Mouse (Mus musculus) thymus, adult 2 months (tissue): Measurements from ENCODE around the gene Ndufc1. TPM values are rescaled to one million over a fixed set of nuclear protein-coding genes. Genes with fewer than 3 reads are reported as not detected.
"Not testable (repeated sequence)": the region's sequence is repeated elsewhere in the genome, so short reads cannot be mapped to it uniquely, and the experiment has no call there.

Source experiments
- DNase-seq: peaks from one replicate; pipeline ENCODE4 v3.0.0; 2021
- H3K27ac ChIP-seq: fragments of 200-500 bp; 2 replicates; pipeline ENCODE4 v1.5.1; 2012; ENCODE audit warnings: low read length, control low read depth; ENCODE audit not compliant: control insufficient read depth, insufficient read depth
- H3K27me3 ChIP-seq: fragments of 200-500 bp; 2 replicates; pipeline ENCODE4 v1.6.1; 2012; ENCODE audit warnings: mild to moderate bottlenecking, low read length, moderate library complexity, mixed read lengths; ENCODE audit not compliant: control insufficient read depth, insufficient read depth
- H3K36me3 ChIP-seq: fragments of 200-500 bp; 2 replicates; pipeline ENCODE4 v1.6.1; 2012; ENCODE audit warnings: mild to moderate bottlenecking, low read length, moderate library complexity; ENCODE audit not compliant: control insufficient read depth, insufficient read depth
- H3K4me1 ChIP-seq: fragments of 200-500 bp; replicated peaks from 2 replicates; pipeline ENCODE4 v1.6.1; 2012; ENCODE audit warnings: low read length; ENCODE audit not compliant: control insufficient read depth, insufficient read depth
- H3K4me3 ChIP-seq: fragments of 200-500 bp; 2 replicates; pipeline ENCODE4 v1.5.1; 2012; ENCODE audit warnings: mild to moderate bottlenecking, low read length, control low read depth, moderate library complexity; ENCODE audit not compliant: control insufficient read depth, insufficient read depth
- CTCF ChIP-seq: fragments of 200-500 bp; IDR thresholded peaks from 2 replicates; pipeline ENCODE4 v1.5.1; 2012; ENCODE audit warnings: mild to moderate bottlenecking, control low read depth, low read length, moderate library complexity, borderline replicate concordance; ENCODE audit not compliant: control insufficient read depth, poor library complexity, insufficient read depth; ENCODE audit errors: extremely low read depth
- POLR2A ChIP-seq: fragments of 200-500 bp; IDR thresholded peaks from 2 replicates; pipeline ENCODE4 v1.6.1; 2012; ENCODE audit warnings: mild to moderate bottlenecking, low read length, control low read depth, moderate library complexity; ENCODE audit not compliant: control insufficient read depth, poor library complexity, insufficient read depth; ENCODE audit errors: extremely low read depth
- WGBS: fragments of 180-500 bp; shearing (Covaris S2); methylation state at CpG from one replicate; pipeline ENCODE4 v1.1.7; 2018; 5-methylcytosine and 5-hydroxymethylcytosine counted together
- polyA plus RNA-seq: library from polyadenylated mRNA; depleted of rRNA; stranded (reverse); fragments of >200 nt; gene quantifications from 2 replicates; pipeline ENCODE4 v1.2.3, GENCODE M21; 2012; rRNA removed

The Ndufc1 gene
- polyA plus RNA-seq, 1 experiment, result 169 TPM

DNA sequence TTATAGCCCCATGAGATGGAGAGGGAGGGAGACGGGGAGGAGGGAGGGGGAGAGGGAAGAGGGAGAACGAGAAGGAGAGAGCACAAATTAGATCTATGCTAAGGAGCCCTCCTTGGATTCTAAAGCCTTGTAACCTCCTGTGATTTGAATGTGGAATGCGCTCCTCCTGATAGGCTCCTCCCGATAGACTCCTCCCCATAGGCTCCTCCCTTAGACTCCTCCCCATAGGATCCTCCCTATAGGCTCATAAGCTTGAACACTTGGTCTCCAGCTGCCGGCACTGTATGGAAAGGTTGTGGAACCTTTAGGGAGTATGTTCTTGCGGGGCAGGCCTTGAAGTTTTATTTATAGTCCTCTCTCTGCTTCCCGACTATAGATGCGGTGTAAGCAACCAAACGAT is 47.7 kb downstream of the Ndufc1 start:
- Histone ChIP-seq H3K4me3 (no peak overlapping the region), H3K36me3 (no peaks in the 10 kb centered on the region), H3K27me3 (no peaks in the 10 kb centered on the region), H3K27ac (no peak overlapping the region), H3K4me1 (peaks cover 14% of the 10 kb centered on the region)
- no peak for DNase-seq
- TF ChIP-seq CTCF (no peak), POLR2A (no peak)
- WGBS, result 88% methylated on average over 9 of the region's 9 CpGs

DNA sequence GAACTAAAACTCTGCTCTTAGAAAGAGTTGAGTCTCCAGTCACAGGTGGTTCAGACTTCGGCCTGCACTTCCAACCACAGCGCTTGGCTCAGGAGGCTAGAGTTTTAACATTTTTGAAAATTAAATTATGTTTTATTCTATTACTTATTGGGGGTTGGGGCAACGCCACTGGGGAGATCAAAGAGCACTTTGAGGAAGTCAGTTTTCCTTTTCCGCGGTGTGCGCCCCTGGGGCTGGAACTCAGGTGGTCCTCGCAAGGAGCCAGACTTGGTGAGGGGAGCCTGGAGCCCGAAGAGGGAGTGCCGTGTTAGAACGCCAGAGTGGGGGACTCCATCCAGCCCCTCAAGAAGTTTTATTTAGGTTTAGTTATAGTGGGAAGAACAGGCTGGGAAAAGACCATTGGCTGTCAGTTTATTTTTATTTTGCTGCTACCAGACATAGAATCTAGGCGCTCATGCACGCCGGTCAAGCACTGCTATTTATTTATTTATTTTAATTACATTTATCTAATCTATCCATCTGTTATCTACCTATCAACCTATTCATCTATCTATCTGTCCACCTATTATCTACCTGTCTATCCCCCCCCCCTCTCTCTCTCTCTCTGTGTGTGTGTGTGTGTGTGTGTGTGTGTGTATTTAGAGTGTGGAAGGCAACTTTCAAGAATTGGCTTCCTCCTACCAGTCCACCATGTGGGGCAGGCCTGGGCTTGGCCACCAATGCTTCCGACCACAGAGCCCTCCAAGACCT is 49.1 kb downstream of the Ndufc1 start:
- Histone ChIP-seq H3K36me3 (no peaks in the 10 kb centered on the region), H3K27me3 (no peaks in the 10 kb centered on the region), H3K4me3 (no peak overlapping the region), H3K27ac (no peak overlapping the region), H3K4me1 (peaks cover 12% of the 10 kb centered on the region)
- DNase-seq, result no peak
- TF ChIP-seq CTCF, result no peak
- TF ChIP-seq POLR2A, result no peak
- WGBS, result 42% methylated on average over 14 of the region's 14 CpGs

DNA sequence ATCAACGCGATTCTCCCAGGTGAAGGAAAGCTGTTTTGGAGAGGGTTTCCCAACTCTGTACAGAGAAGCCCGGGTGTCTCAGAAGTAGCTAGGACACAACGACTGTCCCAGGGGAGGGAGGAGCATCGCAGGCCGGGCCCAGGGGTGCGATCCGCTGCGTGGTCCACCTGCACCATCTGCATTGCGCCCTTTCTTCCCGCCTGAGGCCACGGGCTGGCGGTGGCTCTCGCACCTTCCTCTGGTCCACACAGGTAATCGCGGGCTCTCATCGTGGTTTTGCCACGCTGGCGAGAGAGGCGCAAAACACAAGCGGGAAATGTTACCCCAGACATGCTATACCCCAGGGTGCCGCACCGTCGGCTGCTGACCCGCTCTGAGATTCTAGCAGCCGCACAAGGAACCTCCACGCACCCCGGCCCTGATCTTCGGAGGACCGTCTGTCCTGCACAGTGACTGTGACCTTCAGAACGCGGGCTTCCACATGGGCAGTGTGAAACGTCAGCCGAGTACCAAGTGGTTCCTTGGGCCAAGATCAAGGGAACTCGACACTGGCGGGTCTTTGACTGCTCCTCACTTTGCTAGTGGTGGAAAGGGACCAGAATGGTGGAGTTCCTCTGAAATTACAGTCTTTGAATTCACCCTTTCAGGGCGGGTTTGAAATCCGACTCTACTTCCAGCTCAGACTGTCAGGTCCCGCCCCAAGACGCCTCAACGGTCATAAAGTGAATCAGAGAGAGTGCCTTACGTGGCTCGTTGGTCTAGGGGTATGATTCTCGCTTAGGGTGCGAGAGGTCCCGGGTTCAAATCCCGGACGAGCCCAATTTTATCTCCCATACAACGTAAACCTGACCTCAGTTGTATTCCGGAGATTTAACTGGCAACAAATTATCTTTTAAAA is 49.9 kb downstream of the Ndufc1 start:
- no peak for TF ChIP-seq POLR2A
- TF ChIP-seq CTCF, result no peak
- peaks cover 12% of the 10 kb centered on the region for H3K4me1 ChIP-seq
- H3K4me3 ChIP-seq, result peak overlapping the region; percentile 89
- DNase-seq, result peak; percentile 83
- H3K36me3 ChIP-seq, result no peaks in the 10 kb centered on the region
- WGBS, result under 1% methylated on average over 50 of the region's 50 CpGs
- no peak overlapping the region for H3K27ac ChIP-seq
- H3K27me3 ChIP-seq, result no peaks in the 10 kb centered on the region

DNA sequence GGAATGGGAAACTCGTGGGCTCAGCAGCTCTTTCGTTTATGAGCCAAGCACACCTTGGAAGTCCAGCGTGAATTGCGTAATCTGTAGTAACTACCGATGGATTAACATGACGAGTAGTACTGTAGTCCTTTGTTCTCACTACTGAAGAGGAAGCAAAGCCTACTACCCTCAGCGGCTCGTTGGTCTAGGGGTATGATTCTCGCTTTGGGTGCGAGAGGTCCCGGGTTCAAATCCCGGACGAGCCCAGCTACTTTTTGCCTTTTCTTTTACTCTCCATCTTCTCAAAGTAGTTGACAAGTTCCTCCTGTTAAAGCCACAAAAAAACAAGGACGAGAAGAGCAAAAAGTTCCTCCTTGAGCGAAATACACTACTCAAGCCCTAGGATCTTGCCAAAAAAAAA is 50.6 kb downstream of the Ndufc1 start:
- H3K27ac ChIP-seq, result no peak overlapping the region
- H3K27me3 ChIP-seq, result no peaks in the 10 kb centered on the region
- H3K36me3 ChIP-seq, result no peaks in the 10 kb centered on the region
- DNase-seq, result peak; percentile 84
- no peak for TF ChIP-seq POLR2A
- no peak for TF ChIP-seq CTCF
- peak overlapping the region; percentile 89 for H3K4me3 ChIP-seq
- peaks cover 12% of the 10 kb centered on the region for H3K4me1 ChIP-seq
- 1% methylated on average over 15 of the region's 15 CpGs for WGBS

DNA sequence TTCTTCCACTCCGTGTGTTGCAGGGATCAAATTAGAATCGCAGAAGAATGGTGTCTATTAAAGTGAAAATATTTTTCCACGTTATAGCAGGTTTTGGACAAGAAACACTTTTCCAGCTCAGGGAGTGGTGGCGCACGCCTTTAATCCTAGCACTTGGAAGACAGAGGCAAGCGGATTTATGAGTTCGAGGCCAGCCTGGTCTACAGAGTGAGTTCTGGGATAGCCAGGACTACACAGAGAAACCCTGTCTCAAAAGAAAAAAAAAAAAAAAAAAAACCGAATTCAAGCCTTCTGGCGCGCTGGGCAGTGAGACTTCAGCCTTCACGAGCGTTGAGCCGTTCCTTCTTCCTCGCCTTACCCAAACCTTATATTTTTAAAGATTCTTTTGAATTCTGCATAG is 51.2 kb downstream of the Ndufc1 start:
- Histone ChIP-seq H3K27ac (no peak overlapping the region), H3K4me1 (peaks cover 12% of the 10 kb centered on the region), H3K4me3 (no peak overlapping the region), H3K36me3 (no peaks in the 10 kb centered on the region), H3K27me3 (no peaks in the 10 kb centered on the region)
- TF ChIP-seq CTCF (no peak), POLR2A (no peak)
- DNase-seq, result no peak
- 58% methylated on average over 14 of the region's 14 CpGs for WGBS

DNA sequence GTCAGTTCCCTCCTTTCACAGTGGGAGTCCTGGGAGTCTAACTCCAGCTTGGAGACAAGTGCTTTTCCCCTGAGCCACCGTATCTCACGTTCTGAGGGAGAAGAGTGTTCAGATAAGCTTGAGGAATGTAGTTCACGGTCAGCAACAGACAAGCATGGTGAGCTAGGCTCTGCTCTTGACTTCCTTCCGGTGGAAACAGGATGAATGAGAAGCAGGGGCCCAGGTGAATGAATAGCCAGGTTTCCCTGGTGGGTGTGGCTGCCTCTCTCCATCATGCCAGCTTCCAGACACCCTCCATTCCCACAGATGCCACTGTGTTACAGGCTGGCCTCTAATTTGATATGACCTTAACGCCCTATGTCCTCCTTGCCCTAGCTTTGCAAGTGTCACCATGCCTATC is 51.7 kb downstream of the Ndufc1 start:
- DNase-seq, result no peak
- Histone ChIP-seq H3K4me1 (peaks cover 12% of the 10 kb centered on the region), H3K27ac (no peak overlapping the region), H3K36me3 (no peaks in the 10 kb centered on the region), H3K4me3 (no peak overlapping the region), H3K27me3 (no peaks in the 10 kb centered on the region)
- 67% methylated on average over 5 of the region's 5 CpGs for WGBS
- TF ChIP-seq CTCF (no peak), POLR2A (no peak)

DNA sequence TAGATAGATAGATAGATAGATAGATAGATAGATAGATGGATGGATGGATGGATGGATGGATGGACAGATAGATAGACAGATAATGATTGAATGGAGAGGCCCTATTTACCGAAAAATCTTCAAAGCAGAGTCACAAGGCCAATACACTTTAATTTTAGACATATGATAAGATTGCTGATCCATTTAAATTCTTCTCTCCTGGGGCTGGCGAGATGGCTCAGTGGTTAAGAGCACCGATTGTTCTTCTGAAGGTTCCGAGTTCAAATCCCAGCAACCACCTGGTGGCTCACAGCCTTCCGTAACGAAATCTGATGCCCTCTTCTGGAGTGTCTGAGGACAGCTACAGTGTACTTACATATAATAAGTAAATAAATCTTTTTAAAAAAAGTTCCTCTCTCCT is 53.8 kb downstream of the Ndufc1 start:
- WGBS, result 94% methylated on average over 6 of the region's 6 CpGs
- H3K27ac ChIP-seq, DNase-seq, H3K4me3 ChIP-seq, H3K36me3 ChIP-seq, H3K27me3 ChIP-seq: not testable (repeated sequence)
- peaks cover 12% of the 10 kb centered on the region for H3K4me1 ChIP-seq

Other genes with a start within 250 kb of the Ndufc1 start
- gene Noct, start 184.5 kb downstream of the Ndufc1 start, polyA plus RNA-seq, result 30.8 and 35.8 TPM in 2 replicates
- gene Elf2, start 68.3 kb downstream of the Ndufc1 start, polyA plus RNA-seq, result 85.0 and 106 TPM in 2 replicates
- gene Mgarp, start 12.2 kb downstream of the Ndufc1 start, polyA plus RNA-seq, result 0.18 and 0.22 TPM in 2 replicates
- gene Naa15, start 6.2 kb upstream of the Ndufc1 start, polyA plus RNA-seq, result 6.0 and 6.7 TPM in 2 replicates
- gene Rab33b, start 74.9 kb upstream of the Ndufc1 start, polyA plus RNA-seq, result 15.6 and 17.1 TPM in 2 replicates
- gene Setd7, start 151.9 kb upstream of the Ndufc1 start, polyA plus RNA-seq, result 62.8 TPM in 2 replicates